Mouse (Mus musculus): Measurements from ENCODE around the gene Gltp. TPM values are rescaled to one million over a fixed set of nuclear protein-coding genes. Genes with fewer than 3 reads are reported as not detected.
A peak's percentile ranks its signal among the peaks of the same experiment; 100 is the strongest.

Gltp gene
- polyA plus RNA-seq, 1 experiment from 2014 or later, result 87.4 TPM

DNA sequence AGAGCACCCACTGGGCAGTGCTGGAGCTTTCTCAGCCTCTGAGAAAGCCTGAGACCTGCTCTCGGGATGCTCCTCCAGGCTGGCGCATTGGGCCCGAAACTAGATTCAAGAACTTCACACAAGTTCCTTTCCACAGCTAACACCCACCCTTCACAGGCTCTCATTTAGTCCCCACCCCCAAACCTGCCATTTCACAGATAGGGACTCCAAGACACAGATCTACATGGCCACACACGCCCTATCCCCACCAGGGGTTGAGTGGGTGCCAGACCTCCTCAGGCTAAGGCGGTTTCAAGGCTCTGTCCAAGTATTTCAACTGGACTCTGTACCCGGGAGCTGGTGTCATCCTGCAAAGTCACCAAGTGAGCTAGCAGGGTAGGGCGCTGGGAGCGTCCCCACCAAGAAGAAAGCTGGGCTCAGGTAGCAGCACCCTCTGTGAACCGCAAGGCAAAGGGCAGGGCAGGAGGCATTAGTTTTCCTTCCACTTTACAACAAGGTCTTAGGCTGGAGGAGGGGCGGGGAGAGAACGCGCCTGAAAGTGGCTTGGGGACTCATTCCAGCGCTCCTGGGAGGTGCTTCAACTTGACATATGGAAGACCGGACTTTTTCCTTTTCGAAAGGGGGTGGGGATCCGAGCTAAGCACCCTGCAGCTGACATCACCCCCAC is 951 bp downstream of the Gltp start:
- Histone ChIP-seq H3K36me3 (ENCODE audit: control insufficient read depth, insufficient read depth, low read length) (no peaks in the 10 kb centered on the region), H3K4me1 (ENCODE audit: control insufficient read depth, insufficient read depth, low read length) (peaks cover 14% of the 10 kb centered on the region; the same call in 1 of the 2 replicates), H3K9ac (replicated peaks; ENCODE audit: low read depth, low read length) (peak overlapping the region; percentile 61; the same call in 1 of the 2 replicates), H3K27me3 (ENCODE audit: control insufficient read depth, insufficient read depth, low read length) (no peaks in the 10 kb centered on the region), H3K4me3 (ENCODE audit: low read depth, low read length) (peak overlapping the region; percentile 68), H3K9me3 (ENCODE audit: control insufficient read depth, low read depth, low read length) (no peaks in the 10 kb centered on the region), H3K4me2 (replicated peaks; ENCODE audit: low read depth, low read length) (peak overlapping the region; percentile 95), H3K27ac (ENCODE audit: low read length) (no peak overlapping the region)
- no peak for ATAC-seq (ENCODE audit: insufficient number of reproducible peaks, insufficient read depth, low FRiP score, low read depth)
- 16% methylated on average over 16 of the region's 16 CpGs for WGBS

DNA sequence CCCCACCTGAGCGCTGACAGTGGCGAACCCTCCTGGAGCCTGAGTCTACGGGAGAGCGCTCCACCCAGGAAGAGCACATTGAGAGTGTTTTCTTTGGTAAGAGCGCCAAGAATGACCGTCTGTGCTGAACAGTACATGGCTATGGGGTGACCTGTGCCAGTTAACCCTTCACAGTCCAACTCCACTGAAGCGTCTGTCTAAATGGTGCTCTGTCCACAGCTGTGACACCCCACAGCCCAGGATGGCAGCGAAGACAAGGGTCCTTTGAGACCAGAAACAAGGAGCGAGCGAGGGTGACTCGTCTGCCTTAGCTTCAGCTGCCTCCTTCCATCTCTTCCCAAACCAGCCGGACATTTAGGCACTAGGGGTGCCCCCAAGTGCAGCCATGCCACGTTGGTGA is 2.1 kb downstream of the Gltp start:
- Histone ChIP-seq H3K4me3 (ENCODE audit: low read depth, low read length) (no peak overlapping the region), H3K9ac (replicated peaks; ENCODE audit: low read depth, low read length) (no peak overlapping the region), H3K9me3 (ENCODE audit: control insufficient read depth, low read depth, low read length) (no peaks in the 10 kb centered on the region), H3K27me3 (ENCODE audit: control insufficient read depth, insufficient read depth, low read length) (no peaks in the 10 kb centered on the region), H3K36me3 (ENCODE audit: control insufficient read depth, insufficient read depth, low read length) (no peaks in the 10 kb centered on the region), H3K4me1 (ENCODE audit: control insufficient read depth, insufficient read depth, low read length) (peaks cover 14% of the 10 kb centered on the region; the same call in 1 of the 2 replicates), H3K27ac (ENCODE audit: low read length) (no peak overlapping the region), H3K4me2 (replicated peaks; ENCODE audit: low read depth, low read length) (no peak overlapping the region)
- no peak for ATAC-seq (ENCODE audit: insufficient number of reproducible peaks, insufficient read depth, low FRiP score, low read depth)
- 84% methylated on average over 13 of the region's 13 CpGs for WGBS

- H3K36me3 ChIP-seq (ENCODE audit: control insufficient read depth, insufficient read depth, low read length), result no peaks in the 10 kb centered on the region
- no peak overlapping the region for H3K9ac ChIP-seq (replicated peaks; ENCODE audit: low read depth, low read length)
- H3K27me3 ChIP-seq (ENCODE audit: control insufficient read depth, insufficient read depth, low read length), result no peaks in the 10 kb centered on the region
- peaks cover 17% of the 10 kb centered on the region; the same call in 1 of the 2 replicates for H3K4me1 ChIP-seq (ENCODE audit: control insufficient read depth, insufficient read depth, low read length)
- H3K4me3 ChIP-seq (ENCODE audit: low read depth, low read length), result no peak overlapping the region
- ATAC-seq (ENCODE audit: insufficient number of reproducible peaks, insufficient read depth, low FRiP score, low read depth), result no peak
- no peak overlapping the region for H3K4me2 ChIP-seq (replicated peaks; ENCODE audit: low read depth, low read length)
- H3K9me3 ChIP-seq (ENCODE audit: control insufficient read depth, low read depth, low read length), result no peaks in the 10 kb centered on the region
- H3K27ac ChIP-seq (ENCODE audit: low read length), result no peak overlapping the region
Observed at GRCm38 (mm10) chr5:114687901-114688300, 2.9 kb downstream of the Gltp start.

DNA sequence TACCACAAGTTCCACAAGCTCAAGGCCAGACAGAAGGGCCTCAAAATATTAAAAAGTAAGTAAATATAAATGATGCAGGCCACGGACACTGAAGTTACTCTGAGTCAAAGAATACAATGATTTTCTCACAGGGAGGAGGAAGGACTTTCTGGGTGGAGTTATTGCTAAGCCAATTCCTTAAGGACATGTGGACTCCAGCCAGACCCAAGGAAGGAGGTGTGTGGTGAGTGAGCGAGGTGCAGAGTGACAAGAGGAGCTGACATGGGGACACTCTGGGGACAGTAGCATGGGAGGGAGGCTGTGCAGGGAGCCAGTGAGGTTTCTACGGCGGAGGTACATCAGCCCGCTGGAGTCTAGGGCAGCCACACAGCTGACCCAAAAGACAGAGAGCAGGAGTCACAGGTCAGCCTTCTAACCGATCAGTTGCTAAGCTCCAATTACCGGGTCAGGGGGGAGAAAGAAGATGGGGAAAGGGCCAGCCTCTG is 4.0 kb downstream of the Gltp start:
- H3K9ac ChIP-seq (replicated peaks; ENCODE audit: low read depth, low read length), result no peak overlapping the region
- no peak for ATAC-seq (ENCODE audit: insufficient number of reproducible peaks, insufficient read depth, low FRiP score, low read depth)
- no peaks in the 10 kb centered on the region for H3K27me3 ChIP-seq (ENCODE audit: control insufficient read depth, insufficient read depth, low read length)
- no peak overlapping the region for H3K27ac ChIP-seq (ENCODE audit: low read length)
- WGBS, result 63% methylated on average over 7 of the region's 7 CpGs
- no peaks in the 10 kb centered on the region for H3K36me3 ChIP-seq (ENCODE audit: control insufficient read depth, insufficient read depth, low read length)
- peaks cover 20% of the 10 kb centered on the region; the same call in 1 of the 2 replicates for H3K4me1 ChIP-seq (ENCODE audit: control insufficient read depth, insufficient read depth, low read length)
- no peaks in the 10 kb centered on the region for H3K9me3 ChIP-seq (ENCODE audit: control insufficient read depth, low read depth, low read length)
- H3K4me3 ChIP-seq (ENCODE audit: low read depth, low read length), result no peak overlapping the region
- H3K4me2 ChIP-seq (replicated peaks; ENCODE audit: low read depth, low read length), result no peak overlapping the region

DNA sequence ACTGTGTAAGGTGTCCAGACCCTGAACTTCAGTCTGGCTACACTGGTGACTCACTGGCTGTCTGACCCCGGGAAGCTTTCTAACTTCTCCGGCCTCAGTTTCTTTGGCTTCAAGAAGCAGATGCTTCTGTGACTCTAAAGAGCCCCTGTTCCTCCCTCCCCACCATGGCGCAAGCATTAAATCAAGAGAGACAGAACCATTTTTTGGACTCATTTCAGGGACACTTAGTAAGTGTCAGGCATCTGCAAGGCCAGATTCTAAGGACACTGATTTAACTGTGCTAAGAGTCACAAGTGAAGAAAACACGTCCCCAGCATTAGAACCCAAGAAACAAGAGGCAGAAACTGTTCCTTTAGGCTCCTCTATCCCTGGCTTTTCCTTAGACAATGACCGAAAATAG is 4.8 kb downstream of the Gltp start:
- Histone ChIP-seq H3K27me3 (ENCODE audit: control insufficient read depth, insufficient read depth, low read length) (no peaks in the 10 kb centered on the region), H3K9ac (replicated peaks; ENCODE audit: low read depth, low read length) (no peak overlapping the region), H3K4me2 (replicated peaks; ENCODE audit: low read depth, low read length) (no peak overlapping the region), H3K4me1 (ENCODE audit: control insufficient read depth, insufficient read depth, low read length) (peaks cover 25% of the 10 kb centered on the region; the same call in 1 of the 2 replicates), H3K9me3 (ENCODE audit: control insufficient read depth, low read depth, low read length) (no peaks in the 10 kb centered on the region), H3K36me3 (ENCODE audit: control insufficient read depth, insufficient read depth, low read length) (no peaks in the 10 kb centered on the region), H3K4me3 (ENCODE audit: low read depth, low read length) (no peak overlapping the region), H3K27ac (ENCODE audit: low read length) (no peak overlapping the region)
- no peak for ATAC-seq (ENCODE audit: insufficient number of reproducible peaks, insufficient read depth, low FRiP score, low read depth)
- WGBS, result 89% methylated on average over 5 of the region's 5 CpGs

- H3K9ac ChIP-seq (replicated peaks; ENCODE audit: low read depth, low read length), result no peak overlapping the region
- WGBS, result 62% methylated on average over 8 of the region's 8 CpGs
Observed at GRCm38 (mm10) chr5:114681717-114682116, 9.1 kb downstream of the Gltp start.

GRCm38 (mm10) chr5:114680676-114681285 is 10.0 kb downstream of the Gltp start:
- peak overlapping the region; percentile 72 for H3K27ac ChIP-seq (ENCODE audit: low read length)
- H3K36me3 ChIP-seq (ENCODE audit: control insufficient read depth, insufficient read depth, low read length), result peaks cover 3% of the 10 kb centered on the region; the same call in 1 of the 2 replicates
- ATAC-seq (ENCODE audit: insufficient number of reproducible peaks, insufficient read depth, low FRiP score, low read depth), result no peak
- H3K4me3 ChIP-seq (ENCODE audit: low read depth, low read length), result no peak overlapping the region
- H3K4me1 ChIP-seq (ENCODE audit: control insufficient read depth, insufficient read depth, low read length), result peaks cover 21% of the 10 kb centered on the region; the same call in 1 of the 2 replicates
- no peaks in the 10 kb centered on the region for H3K9me3 ChIP-seq (ENCODE audit: control insufficient read depth, low read depth, low read length)
- H3K4me2 ChIP-seq (replicated peaks; ENCODE audit: low read depth, low read length), result no peak overlapping the region
- no peak overlapping the region for H3K9ac ChIP-seq (replicated peaks; ENCODE audit: low read depth, low read length)
- 54% methylated on average over 19 of the region's 19 CpGs for WGBS
- no peaks in the 10 kb centered on the region for H3K27me3 ChIP-seq (ENCODE audit: control insufficient read depth, insufficient read depth, low read length)

More at GRCm38 (mm10) chr5:114681717-114682116, 9.1 kb downstream of the Gltp start:
- Histone ChIP-seq H3K27me3 (ENCODE audit: control insufficient read depth, insufficient read depth, low read length) (no peaks in the 10 kb centered on the region), H3K36me3 (ENCODE audit: control insufficient read depth, insufficient read depth, low read length) (peaks cover 3% of the 10 kb centered on the region; the same call in 1 of the 2 replicates), H3K4me3 (ENCODE audit: low read depth, low read length) (no peak overlapping the region), H3K27ac (ENCODE audit: low read length) (peak overlapping the region; percentile 72), H3K4me2 (replicated peaks; ENCODE audit: low read depth, low read length) (no peak overlapping the region), H3K4me1 (ENCODE audit: control insufficient read depth, insufficient read depth, low read length) (peaks cover 21% of the 10 kb centered on the region; the same call in 1 of the 2 replicates), H3K9me3 (ENCODE audit: control insufficient read depth, low read depth, low read length) (no peaks in the 10 kb centered on the region)
- no peak for ATAC-seq (ENCODE audit: insufficient number of reproducible peaks, insufficient read depth, low FRiP score, low read depth)

DNA sequence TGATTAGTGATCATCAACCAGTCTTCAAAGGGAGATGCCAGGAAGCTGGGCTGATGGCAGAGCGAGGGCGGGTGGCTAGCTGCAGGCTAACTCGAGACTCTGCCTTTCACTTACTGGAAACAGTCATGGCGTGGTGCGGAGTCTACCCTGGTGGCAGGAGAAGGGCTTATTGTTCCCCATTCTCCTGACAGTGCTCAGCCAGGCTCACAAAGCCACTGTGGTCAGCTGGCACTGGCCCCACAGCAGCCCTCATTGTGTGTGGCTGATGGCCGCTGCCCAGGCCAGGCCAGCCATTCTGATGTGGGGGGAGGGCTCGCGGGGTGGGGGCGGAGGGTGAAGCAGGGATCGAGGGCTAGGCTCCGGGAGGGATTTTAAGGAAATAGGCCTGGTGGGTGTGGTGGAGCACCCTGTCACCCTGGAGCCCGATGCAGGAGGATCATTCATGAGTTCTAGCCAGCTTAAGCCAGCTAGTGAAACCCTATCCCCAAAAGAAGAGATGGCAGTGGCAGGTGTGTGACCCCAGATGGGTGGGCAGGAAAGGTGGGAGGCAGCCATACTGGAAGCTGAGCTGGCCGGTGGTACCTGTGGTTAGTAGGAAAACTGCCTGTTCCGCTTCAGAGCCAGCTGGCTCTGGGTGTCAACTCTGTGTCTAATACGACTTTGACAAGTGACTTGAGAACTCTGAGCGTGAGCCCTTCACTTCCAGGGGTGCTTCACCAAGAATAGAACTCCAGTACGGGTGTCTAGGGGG is 10.8 kb downstream of the Gltp start:
- Histone ChIP-seq H3K4me1 (ENCODE audit: control insufficient read depth, insufficient read depth, low read length) (peaks cover 21% of the 10 kb centered on the region; the same call in 1 of the 2 replicates), H3K4me2 (replicated peaks; ENCODE audit: low read depth, low read length) (no peak overlapping the region), H3K4me3 (ENCODE audit: low read depth, low read length) (no peak overlapping the region), H3K27me3 (ENCODE audit: control insufficient read depth, insufficient read depth, low read length) (no peaks in the 10 kb centered on the region), H3K27ac (ENCODE audit: low read length) (peak overlapping the region; percentile 72; the same call in 1 of the 2 replicates), H3K36me3 (ENCODE audit: control insufficient read depth, insufficient read depth, low read length) (peaks cover 3% of the 10 kb centered on the region; the same call in 1 of the 2 replicates), H3K9ac (replicated peaks; ENCODE audit: low read depth, low read length) (no peak overlapping the region), H3K9me3 (ENCODE audit: control insufficient read depth, low read depth, low read length) (no peaks in the 10 kb centered on the region)
- 79% methylated on average over 17 of the region's 17 CpGs for WGBS
- ATAC-seq (ENCODE audit: insufficient number of reproducible peaks, insufficient read depth, low FRiP score, low read depth), result no peak

All from stomach, embryonic 14.5 days (tissue).